Mouse (Mus musculus) layer of hippocampus, postnatal 14 days (tissue): Measurements from ENCODE around the gene Intu. TPM values are rescaled to one million over a fixed set of nuclear protein-coding genes. Genes with fewer than 3 reads are reported as not detected.

Experiments
- DNase-seq, 2 experiments: peaks; one replicate each; pipeline ENCODE4 v3.0.0; 2021 to 2022; ENCODE audit warnings: low spot score in 2 of 2, mixed read lengths in 1 of 2
- total RNA-seq, 2 experiments: library from RNA; stranded (reverse); gene quantifications; 2 replicates each; pipeline ENCODE4 v1.2.3; 2021

Intu gene
- total RNA-seq, 2 experiments from 2014 or later: 5.2 to 5.5 TPM

DNA sequence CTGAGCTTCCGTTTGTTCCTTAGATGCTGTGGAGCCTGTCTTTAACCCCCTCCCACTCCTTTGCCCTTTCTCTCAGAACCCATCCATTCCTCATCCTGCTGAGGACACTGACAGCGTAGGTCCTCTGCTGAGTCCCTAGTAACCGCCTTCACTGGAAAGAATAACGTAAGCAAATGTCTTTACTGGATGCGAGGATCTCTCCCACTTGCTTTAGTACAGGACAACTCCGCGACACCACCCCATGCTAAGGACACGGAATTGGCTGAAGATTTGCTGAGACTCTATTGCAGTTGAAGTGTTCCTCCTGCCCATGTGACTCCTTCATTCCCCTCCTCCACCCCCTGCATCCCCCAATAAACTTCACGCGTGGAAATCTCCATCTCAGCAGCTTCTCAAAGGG is 3.9 kb upstream of the Intu start:
- no peak for DNase-seq

DNA sequence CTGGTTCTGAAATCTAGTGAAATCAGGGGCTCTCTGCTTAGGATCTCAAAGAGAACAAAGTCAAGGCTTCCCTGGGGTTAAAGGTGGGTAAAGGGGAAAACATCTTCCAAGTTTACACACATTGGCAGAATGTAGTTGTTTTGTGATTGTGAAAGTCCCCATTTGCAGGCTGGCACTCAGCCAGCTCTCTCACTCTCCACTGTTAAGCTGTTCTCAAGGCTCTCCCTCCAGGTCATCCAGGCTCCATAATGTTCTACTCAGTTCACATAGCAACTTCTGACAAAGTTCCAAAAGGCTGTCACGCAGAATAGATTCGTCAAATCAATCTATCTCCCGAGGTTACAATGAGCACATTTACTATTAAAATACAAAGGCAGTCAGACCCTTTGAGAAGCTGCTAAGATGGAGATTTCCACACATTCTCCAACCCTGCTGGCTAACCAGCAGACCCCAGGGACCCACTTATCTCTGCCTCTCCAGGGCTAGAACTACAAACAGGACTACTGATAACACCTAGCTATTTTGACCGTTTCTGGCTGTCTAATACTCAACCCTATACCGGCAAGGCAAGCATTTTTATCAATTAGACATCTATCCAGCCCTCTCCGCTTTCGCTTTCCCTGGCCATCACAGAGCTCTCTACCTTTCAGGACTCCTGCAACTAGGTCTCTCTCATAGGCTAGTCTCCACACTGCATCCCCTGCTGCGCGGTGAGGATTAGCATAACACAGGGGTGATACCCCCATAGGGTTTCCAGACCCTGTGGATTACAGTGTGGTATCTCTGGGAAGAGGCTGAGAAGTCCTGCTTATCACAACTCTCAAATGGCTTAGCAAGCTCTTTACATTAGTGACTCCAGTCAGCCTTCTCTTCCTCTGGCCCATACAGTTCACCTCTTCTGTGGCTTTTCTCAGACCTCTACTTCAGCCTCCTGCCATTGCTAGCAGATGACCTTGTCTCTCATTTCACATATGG is 2.8 kb upstream of the Intu start:
- no peak for DNase-seq

DNA sequence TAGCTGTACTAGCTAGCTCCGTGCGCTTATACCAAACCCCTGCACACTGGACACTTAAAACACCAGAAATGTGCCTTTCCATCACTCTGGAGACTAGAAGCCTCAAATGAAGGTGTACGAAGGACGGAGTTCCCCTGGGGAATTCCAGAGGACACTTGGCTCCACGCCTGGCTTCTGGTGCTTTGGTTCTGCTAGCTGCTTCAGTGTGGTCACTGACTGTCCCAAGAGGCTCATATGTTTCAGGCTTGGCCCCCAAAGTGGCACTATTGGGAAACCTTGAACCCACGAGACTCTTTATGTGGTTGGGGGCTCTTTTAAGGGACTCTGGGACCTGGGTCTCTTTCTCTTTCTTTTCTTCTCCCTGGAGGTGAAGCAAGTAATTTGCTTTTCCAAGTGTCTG is 2.1 kb upstream of the Intu start:
- no peak for DNase-seq

DNA sequence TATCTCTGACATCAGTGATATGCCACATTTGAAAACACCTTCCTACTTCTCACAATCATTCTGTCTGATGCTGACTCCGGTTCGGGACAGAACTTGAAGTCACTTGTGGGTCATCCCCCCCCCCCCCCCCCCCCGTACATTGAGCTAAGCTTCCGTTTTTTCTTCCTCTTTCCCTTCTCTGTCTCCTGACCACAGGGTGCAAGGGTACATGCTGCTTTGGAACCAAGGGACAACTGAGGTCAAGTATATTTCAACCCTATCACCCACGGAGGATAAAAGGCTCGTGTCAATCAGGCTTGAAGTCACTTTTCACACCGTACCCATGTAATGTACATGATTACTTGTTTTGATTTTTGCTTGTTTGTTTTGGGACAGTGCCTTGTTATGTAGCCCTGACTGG is 241 bp upstream of the Intu start:
- DNase-seq: no peak

DNA sequence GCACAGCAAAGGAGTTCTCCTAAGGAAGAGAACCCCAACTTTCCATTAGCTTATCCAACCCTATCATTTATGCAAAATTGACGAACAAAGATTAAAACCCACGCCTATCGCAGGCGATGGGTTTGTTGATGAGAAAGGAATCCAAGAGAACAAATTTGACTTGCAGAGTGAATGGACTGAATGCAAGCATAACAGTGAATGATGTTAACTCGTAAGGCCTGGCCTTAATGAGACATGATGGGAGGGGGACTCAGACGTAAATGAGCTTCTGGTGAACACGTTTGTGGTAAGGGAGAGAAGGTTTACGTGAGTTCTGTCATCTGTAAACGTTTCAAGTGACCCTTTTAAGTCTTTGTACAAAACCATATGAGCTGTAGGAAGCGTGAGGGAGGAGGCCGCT is 1.2 kb downstream of the Intu start:
- DNase-seq: no peak

DNA sequence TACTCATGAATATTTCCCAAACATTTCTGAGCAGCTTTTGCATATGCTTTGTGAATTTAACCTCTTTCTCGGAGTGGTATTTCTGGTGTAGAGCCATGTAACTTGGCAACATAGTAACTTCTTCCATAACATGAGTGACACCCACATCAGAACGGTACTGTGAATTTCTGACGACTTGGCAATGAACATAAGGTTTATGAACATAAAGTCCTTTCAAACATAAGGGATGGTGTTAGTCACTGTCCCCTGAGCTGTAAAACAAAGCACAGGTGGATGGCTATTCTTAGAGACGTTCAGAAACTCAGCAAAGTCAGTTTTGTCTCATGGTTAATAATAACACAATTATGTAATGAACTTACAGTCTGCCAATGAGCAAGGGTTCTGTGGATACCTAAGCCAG is 3.1 kb downstream of the Intu start:
- no peak for DNase-seq

DNA sequence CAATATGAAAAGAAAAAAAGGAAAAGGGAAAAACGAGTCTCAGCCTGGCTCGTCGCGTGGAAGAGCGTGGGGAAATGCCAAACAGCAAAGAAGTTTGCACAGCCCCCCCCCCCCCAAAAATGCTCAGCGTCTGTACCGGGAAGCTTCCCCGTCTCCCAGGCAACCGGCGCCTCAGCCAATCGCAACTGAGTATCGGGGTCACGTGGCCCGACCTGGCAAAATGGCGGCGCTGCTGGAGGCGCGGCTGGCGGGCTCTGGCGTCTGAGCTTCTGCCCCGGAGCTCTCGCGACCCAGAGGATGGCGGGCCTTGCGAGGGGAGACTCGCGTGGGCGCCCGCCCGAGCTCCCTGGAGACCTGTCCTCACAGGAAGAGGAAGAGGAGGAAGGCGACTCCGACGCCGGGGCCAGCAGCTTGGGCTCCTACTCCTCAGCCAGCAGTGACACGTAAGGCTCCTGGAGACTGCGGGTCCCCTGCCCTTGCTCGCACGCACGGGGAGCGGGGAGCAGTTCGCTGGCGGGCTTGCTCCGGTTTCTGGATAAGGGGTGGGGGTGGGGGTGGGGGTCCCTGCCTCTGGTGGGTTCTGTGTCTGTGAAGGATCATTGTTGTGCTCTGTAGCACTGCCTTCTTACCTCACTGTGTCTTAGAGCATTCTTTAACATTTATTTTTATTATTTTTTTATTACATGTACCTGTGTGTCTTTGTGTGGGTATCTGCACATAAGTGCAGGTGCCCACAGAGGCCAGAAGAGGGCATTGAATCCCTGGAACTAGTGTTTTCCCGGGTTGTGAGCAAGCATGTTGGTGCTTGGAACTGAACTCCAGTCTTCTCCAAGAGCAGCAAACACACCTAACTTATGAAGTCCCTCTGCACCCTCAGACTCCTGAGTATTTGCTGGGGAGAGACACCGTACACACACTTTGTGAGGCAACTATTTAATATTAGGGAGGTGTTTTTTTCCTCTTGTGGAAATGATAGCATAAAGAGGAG is 9.8 kb downstream of the Intu start:
- DNase-seq: peak; percentile 83 to 88

DNA sequence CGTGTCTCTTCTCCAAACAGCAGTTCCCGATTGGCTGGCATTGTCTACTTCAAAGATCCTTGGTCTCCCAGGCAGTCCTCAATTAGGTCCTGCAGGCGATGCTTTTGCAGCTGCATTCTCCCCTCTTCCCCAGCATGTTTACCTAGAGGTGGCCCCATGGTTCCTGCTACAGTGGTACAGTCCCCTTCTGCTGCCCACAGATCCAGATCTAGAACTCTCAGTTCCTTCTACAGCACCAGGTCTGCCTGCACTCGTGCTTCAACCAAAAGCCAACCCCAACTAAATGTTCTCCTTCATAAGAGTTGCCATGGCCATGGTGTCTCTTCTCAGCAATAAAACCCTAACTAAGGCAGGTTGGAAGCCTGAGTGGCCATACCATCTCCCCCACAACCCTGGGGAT is 15.5 kb downstream of the Intu start:
- DNase-seq: no peak

DNA sequence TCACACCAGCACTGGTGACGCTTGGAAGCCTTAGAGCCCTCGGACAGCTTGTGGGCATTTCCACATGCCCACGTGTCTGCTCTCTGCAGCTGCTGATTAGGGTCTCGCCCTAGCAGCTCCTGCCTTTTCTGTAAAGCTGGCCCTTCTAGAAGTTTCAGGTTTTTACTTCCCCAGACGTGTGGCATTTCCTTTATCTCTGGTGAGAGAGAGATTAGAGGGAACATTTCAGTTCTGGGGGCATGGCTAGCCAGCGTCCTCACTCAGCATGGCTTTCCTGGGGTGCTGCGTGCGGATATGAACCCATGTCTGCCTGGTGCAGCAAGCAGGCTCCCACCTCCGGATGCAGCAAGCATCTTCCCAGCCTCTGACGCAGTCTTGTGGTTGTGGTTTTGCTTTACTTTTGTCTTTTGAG is 121.9 kb downstream of the Intu start:
- DNase-seq: no peak

DNA sequence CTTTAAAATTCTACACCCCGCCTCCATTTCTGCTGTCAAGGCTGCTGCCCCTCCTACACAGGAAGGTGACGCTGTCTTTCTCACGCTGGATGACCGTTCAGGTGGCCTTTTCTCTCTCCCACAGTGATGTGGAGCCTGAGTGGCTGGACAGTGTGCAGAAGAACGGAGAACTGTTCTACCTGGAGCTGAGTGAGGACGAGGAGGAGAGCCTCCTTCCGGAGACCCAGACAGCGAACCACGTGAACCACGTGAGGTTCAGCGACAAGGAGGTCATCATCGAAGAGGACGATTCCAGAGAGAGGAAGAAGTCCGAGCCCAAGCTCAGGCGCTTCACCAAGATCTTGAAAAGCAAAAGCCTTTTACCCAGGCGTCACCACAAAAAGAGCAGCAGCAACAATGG is 122.5 kb downstream of the Intu start:
- no peak for DNase-seq

DNA sequence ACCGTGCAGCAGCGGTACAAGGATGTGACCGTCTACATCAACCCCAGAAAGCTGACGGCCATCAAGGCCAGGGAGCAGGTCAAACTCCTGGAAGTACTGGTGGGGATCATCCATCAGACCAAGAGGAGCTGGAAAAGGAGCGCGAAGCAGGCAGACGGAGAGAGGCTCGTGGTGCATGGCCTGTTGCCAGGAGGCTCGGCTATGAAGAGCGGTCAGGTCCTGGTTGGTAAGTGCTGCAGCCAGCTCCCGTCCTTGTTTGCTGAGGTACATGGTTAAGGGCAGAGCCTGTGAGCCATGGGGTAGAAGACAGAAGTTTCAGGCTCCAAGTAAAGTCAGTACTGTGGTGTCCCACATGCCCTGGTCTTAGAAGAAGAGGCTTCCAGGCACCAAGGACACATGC is 122.9 kb downstream of the Intu start:
- no peak for DNase-seq

DNA sequence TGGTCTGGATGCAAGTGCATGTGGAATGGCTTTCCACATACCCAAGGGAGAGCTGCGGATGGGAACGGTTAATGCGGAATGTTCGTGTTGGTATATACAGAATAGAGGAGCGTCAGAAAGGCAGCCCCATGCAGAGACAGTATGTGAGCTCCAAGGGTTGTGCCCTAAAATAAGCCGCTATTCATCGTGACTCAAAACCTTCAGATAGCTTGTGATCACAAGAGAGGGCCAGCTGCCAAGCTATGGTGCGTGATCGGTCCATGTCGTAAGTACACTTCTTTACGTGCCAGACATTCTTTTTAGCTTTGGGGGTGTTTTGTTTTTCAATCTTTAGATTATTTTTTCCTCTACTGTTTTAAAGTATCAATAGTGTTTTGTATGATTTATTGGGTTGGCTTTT is 124.5 kb downstream of the Intu start:
- DNase-seq: no peak

DNA sequence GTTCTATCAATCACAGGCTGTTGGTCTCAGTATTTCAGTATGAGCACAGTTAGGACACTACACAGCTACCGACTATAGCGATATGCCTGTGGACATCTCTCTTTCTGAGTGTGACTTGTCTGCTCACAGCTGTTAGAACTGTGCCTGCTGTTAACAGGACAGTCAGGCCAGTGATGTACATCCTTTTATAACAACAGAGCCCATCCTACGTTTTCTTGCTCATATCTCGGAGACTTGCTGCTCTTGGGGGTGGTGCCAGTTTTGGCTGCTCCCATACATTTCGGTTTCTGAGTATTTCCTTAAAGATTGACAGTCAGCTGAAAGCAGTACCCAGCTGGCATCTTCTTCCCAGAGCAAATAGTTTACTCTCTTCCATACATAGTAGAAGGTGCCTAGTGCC is 125.3 kb downstream of the Intu start:
- no peak for DNase-seq

DNA sequence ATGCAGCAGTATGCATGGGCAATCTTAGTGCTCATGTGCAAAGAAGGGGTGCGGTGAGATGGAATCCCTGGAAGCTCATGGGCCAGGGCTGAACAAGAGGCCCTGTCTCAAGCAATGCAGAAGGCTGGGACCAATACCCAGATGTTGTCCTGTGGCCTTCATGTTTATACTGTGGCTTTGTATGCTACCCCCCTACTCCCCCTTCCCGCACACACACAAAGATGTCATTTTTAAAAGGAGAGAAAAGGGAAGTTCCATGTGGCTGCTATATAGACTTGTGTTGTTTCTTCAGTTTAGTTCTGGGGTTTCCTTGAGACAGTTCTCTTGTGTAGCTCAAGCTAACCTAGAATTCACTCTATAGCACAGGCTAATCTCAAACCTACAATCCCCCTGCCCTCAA is 129.1 kb downstream of the Intu start:
- no peak for DNase-seq

DNA sequence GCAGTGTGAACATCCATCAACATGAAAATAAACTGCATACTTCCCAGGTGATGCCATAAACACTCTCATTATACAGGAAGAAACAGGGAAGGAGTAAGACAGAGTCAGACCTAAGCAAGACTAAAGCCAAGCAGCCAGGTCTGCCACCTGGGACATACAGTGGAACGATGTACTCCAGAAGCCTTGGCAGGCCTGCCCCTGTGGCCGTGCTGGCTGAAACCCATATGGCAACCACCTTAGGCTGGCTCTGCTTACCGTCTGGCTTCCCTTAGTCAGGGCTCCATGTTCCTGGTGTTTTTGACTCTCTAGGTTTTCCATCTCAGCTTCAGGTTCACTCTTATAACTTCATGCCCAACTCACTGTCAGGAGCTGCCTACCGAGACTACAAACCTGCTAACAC is 135.0 kb downstream of the Intu start:
- no peak for DNase-seq

DNA sequence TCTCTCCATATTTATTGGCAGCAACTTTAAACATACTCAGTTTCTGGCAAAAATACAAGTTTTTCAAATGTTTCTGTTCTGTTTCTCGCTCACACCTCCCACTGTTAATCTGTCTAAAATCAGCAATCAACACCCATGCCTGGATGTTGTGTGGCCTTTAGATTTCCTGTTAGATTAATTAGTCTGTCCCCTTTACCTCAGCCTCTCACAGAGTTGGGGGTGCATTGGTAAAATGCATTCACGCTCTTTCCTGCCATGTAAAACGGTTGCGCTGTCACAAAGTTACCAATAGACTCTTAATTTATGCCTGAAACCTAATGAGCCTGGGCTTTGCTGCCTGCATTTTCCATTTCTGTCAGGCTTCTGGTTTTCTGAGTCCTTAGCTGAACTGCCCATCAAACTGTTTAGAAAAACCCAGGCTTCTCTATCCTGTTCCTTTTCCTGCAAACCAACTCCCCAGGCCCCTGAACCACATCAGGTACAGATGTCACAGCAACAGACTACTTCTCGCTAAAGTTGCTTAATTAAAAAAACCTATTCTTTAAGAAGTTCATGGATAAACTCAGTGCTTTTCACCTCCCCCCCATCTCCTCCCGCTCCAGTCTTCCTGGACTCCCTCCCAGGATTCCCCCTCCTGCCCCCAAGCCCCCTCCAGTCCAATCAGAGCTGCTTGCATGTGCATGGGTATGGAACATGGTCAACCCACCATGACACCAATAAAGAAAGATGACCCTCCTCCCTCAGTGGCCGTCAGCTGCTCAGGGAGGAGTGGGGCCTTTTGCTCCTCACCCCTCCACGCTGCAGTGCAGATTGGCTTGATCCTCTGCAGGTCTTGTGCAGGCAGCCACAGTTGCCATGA is 136.0 kb downstream of the Intu start:
- DNase-seq: peak; percentile 25 to 73

DNA sequence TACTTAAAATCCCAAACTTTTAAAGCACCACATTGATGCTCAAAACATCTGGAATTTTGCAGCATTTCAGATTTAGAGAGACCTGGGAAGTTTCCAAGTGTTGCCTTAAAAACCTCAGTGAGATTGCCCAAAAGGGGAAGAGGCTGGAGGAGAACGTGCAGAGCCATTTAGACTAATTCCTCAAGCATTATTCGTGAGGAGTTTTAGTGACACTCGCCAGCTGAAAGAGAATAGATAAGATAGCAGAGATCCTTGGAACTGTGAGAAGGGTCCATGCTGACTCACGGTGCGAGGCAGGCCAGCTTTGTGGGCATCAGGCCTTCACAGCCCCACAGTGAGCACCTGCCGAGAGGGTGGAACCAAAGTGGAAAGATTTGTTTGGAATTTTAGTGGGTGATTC is 137.8 kb downstream of the Intu start:
- no peak for DNase-seq

DNA sequence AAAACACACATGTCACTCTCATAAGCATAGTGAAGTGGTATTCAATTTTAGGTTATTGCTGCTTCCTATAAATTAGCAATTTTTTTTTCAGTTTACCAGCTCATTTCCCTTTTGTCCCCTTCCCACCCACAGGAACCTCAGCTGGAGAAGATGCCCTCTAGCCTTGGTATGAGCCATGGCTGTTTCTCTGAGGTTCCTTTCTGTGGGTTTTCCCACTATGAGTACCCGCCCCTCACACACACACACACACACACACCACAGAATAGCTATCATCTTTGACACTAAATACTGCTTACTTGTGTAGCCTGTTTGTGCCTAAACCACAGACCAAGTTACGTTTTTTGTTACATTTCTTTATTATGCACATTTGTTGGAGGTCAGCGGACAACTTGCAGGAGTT is 138.3 kb downstream of the Intu start:
- DNase-seq: no peak

DNA sequence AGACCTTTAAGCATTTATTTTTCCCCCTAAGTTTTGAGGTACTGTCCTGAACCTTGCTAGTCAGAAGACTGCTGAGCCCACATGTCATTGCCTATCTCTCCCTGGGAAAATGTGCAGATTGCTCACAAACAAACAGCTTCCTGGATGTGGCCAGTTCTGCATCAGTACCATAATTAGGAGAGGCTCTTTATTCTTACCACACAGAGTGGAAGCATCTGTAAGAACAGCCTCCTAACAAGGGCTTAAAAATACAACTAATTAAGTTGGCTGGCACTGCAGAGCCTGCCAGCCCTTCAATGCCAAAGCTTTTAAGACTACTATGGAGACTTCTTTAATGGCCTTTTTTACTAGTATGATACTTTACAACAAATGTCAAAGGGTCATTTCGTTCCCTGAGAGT is 142.4 kb downstream of the Intu start:
- DNase-seq: peak in 1 of 2 experiments; percentile 39

DNA sequence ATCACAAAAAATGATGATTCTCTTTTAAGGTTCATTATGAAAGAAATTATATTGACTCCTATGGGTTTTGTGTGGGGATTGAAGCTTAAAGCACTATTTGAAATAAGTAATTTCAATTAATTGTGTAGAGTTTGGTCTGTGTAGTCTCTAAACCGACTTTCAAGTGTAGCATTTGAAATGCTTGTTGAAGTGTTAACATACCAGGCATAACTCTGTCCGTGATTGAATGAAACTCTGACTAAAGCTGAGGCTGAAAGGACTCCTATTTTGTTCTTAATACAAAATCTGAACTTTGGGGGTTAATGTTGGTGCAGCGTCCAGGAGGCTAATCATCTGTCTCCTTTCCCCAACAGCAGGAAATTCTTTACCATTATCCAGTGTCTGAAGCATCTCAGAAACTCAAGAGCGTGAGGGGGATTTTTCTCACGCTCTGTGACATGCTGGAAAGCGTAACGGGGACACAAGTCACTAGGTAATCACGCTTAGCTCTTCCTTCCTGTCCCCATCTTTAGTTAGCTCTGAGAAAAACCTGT is 143.9 kb downstream of the Intu start:
- DNase-seq: no peak

DNA sequence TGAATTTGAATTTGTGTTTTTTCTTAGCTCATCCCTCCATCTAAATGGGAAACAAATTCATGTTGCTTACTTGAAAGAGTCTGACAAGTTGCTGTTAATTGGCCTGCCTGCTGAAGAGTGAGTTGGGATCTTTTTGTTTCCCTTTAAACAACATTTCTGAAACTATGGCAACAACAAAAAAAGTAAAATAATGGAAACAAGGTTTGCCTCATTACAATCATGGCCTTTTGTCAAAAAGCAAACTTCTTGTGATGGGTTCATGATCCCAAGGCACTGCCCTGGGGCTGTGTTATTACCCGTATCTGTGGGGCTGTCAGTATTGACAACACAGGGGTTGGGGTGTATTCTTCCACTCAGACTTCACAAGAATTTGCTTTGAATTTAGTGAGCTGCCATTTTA is 147.8 kb downstream of the Intu start:
- DNase-seq: no peak
